Mouse (Mus musculus) heart, adult 8-10 months (tissue): ENCODE measurements at regions not wholly inside any gene's neighbourhood (a gene's known extent, or its start where the extent isn't known, plus 50 kb on each side); places are given as distances from the start of the nearest gene placed in this dataset.
A peak's percentile ranks its signal among the peaks of the same experiment; 100 is the strongest.

Experiments
- DNase-seq: peaks from one replicate; pipeline ENCODE4 v3.0.0; 2022; ENCODE audit warnings: low spot score

DNA sequence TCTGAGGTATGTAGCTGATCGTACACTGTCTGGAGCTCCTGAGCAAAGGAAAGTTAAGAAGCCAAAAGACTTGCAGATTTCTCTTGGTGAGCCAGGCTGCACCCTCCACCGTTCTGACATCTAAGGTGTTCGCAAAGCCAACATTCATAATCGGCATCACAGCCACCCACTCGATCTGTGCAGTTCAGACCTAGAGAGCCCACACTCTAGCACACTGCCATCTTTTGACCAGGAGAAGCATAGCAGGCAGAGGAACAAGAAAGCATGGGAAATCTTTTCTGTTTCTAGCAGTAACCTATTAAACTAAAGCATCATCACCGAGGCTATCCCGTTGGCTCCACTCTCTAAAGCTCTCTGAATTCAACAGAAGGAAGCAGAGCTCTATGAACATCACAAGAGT, 59.2 kb downstream of the Areg start:
- DNase-seq, result no peak

DNA sequence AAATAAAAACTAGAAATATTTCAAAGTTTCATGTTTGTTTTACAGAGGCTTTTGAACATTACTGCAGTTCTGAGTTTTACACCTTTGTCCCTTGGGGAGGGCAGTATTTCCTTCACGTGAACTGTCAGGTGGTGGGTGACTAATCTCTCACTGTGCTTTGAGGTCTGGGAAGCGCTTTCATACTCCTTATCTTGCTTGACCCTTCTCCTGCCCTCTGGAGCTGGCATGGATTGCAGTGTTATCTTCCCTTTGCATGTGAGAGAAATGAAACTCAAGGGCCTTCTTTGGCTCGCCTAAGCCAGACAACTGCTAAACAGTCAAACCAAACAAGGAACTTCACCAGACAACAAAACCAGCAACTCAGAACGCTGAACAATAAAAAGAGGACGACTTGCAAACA, 61.0 kb downstream of the Areg start:
- peak; percentile 39 for DNase-seq

GRCm38 (mm10) chr5:91204225-91205005, 65.0 kb downstream of the Areg start:
- DNase-seq, result peak; percentile 19

- DNase-seq, result no peak
These were observed 66.0 kb downstream of the Areg start for GRCm38 (mm10) chr5:91205350-91205880.

DNA sequence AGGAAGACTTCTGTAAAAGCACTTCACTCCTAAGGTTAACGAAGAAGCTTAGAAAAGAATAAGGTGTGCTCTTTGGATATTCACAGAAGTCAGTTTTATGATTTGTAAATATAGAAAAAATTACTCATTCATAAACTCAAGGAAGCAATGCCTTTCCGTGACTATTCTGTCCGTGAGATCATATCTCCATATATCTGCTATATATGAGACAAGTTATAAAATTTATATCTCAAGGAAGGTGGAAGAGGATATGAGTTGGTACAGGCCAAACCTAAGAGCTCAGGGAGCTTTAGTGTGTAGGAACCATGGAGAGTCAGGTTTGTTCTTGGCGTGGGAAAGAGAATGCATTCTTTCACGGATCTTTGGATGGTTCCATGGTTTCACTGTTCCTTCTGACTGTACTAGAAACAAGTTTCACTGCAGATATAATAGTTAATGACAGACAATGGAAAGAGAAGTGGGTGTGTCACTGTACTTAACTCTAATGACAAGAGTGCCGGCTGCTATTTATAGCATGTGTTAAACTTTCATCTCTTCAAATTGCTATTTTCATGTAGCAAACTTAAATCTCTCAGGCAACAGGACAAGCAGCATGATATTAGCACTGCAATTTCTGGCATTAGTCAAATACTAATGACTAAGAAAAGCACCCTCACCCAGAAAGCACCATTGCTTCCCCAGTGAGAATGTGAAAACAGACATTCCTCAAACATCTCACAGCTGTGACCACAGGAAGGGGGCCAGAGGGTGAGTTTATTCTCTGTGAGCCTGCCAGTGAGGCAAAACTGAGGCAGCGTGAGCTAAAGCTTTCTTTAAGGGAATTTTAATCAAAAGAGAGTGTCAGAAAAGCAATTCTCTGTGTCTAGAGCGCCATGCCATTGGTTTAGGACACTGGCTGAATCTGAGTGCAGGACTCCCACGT, 67.4 kb downstream of the Areg start:
- no peak for DNase-seq

DNA sequence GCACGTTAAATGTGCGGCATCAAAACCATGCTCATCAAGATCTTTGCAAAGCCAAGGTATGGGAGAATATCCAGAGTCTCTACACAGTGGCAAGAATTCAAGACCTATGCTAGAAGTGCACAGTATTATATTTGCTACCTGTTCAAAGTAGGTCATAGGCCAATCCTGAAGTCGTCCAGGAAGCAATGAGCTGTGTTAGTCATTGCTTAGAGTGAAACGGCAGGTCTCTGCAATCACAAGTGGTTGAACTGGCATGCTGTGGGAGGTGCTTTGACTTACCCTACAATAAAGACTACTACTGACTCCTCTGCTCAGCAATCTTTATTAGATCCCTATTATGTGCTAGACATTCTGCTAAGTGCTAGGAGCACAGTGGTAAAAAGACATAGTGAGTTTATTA, 80.8 kb downstream of the Areg start:
- DNase-seq, result no peak

GRCm38 (mm10) chr5:91241656-91242055, 102.3 kb downstream of the Areg start:
- DNase-seq, result no peak

- DNase-seq, result no peak
These were observed 108.0 kb downstream of the Areg start for GRCm38 (mm10) chr5:91247444-91247843.

DNA sequence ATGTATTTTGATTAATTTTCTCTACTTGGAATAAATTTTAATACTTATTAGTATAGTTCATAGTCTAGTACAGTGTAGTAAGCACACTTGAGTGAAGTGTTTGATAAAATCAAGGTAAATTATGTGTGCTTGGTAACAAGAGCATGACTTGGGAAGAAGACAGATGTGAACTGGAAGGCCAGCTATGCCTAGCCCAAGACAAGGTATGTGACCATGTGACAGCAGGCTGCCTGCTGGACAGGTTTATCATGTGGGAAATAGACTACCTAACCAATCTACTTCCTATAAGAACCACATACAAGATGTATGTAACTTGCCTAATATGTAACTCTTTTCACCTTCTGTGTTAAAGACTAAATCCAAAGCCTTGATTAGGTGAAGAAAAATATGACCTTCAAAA, 122.5 kb downstream of the Areg start:
- no peak for DNase-seq

DNA sequence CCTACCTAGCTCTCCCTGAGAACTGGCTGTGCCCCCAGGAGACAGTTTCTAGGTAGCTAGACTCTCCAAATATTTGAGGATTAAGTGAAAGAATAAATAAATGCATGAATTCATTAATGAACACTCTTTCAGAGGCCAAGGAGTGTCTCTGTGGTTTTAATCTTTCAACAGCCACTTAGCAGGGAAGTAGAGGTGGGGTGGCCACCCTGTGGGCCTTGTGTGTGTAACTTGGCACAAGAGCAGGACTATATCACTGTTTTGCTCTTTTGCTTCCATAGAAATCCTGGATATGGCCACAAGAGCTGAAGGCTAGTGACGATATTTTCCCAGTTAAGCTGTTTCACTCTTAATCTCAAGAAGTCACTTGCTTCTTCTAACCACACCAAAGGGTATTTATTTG, 123.1 kb downstream of the Areg start:
- no peak for DNase-seq

GRCm38 (mm10) chr5:91270747-91271146, 131.3 kb downstream of the Areg start:
- no peak for DNase-seq

GRCm38 (mm10) chr5:91271416-91271815, 131.4 kb downstream of the Btc start:
- DNase-seq, result no peak

- DNase-seq, result no peak
These were observed 128.4 kb downstream of the Btc start for GRCm38 (mm10) chr5:91274411-91274810.

DNA sequence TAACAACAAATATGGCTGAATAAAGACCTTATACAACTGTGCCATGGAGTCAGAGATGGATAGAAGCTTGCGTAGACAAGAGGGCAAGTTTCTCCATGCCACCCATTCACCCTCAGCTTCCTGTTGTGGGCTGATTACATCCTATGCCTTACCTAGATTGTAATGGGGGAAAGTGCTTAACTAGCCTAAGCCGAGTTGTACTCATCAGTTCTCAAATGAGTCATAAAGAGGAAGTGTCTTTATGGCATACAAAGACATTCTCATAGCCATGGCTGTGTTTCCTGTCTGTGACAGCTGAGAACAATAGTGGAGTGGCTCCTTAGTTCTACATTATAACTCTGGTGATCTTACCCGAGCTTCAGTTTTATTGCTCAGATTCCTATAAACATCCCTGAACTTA, 124.3 kb downstream of the Btc start:
- DNase-seq, result peak; percentile 6

- DNase-seq, result no peak
These were observed 123.3 kb downstream of the Btc start for GRCm38 (mm10) chr5:91279464-91279863.

DNA sequence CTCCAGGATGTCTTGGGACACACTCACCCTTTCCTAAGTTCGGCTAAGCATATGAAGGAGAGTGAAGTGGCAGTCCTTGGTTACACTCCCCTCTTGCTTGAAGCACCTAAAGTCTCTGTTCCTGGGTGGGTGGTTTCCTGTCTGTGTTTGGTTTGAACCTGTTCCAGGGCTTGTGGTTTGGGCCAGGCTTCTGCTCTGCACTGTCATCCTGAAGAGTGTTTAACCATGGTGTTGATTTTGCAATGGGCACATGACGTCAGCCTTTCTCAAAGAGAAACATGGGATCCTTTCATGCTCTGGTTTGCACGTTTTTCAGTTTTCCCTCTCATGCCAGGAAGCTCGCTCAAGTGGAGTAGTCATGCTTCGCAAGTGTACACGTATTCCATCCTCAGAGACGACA, 119.8 kb downstream of the Btc start:
- peak; percentile 4 for DNase-seq

GRCm38 (mm10) chr5:91293073-91293472, 109.7 kb downstream of the Btc start:
- no peak for DNase-seq

GRCm38 (mm10) chr5:91294957-91295356, 107.8 kb downstream of the Btc start:
- no peak for DNase-seq

- no peak for DNase-seq
These were observed 105.7 kb downstream of the Btc start for GRCm38 (mm10) chr5:91297068-91297467.

- peak; percentile 17 for DNase-seq
These were observed 100.7 kb downstream of the Btc start for GRCm38 (mm10) chr5:91302114-91302513.

DNA sequence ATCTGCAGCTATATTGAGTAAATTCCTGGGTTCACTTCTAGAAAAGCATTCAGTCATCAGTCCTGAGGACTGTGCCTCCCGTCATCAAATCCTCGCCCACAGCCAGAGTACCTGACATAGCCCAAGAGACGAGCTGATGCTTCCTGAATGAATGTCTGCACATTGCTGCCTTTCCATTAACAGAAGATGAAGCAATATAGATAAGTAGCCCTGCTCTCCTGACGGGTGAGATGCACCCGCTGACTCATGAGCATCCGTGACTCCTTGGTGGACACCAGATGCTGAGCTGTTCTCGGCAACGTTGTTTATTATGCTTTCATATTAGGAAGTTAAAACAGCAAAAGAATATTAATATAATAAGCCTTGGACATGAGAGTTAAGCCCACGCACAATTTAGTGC, 99.9 kb downstream of the Btc start:
- no peak for DNase-seq

- no peak for DNase-seq
These were observed 99.1 kb downstream of the Btc start for GRCm38 (mm10) chr5:91303702-91304101.

DNA sequence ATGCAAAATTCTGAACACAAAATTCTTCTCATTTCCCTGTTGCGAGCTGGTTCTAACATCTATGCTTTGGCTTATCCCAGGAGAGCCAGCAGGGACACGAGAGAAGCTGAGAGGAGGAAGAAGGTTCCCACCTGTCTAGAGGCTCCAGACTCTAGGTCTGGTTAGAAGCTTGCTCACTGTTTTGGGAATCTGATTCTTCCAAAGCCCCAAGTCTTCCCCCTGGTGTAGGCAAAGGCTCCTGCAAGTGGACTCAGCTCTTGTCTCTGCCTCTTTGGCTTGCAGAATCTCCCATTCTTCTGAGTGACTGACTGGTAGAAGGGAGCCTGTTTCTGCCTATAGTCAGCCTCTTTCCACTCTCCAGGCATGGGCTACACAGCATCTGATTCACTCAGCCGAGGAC, 95.8 kb downstream of the Btc start:
- DNase-seq, result no peak
